Mouse (Mus musculus) spleen, adult 12 weeks (tissue): ENCODE data around the gene Gm5795.
"Not testable (repeated sequence)": the region's sequence is repeated elsewhere in the genome, so short reads cannot be mapped to it uniquely, and the experiment has no call there.

Source experiments
- DNase-seq: peaks from one replicate; pipeline ENCODE4 v3.0.0; 2022; ENCODE audit warnings: low spot score

Gm5795 gene

DNA sequence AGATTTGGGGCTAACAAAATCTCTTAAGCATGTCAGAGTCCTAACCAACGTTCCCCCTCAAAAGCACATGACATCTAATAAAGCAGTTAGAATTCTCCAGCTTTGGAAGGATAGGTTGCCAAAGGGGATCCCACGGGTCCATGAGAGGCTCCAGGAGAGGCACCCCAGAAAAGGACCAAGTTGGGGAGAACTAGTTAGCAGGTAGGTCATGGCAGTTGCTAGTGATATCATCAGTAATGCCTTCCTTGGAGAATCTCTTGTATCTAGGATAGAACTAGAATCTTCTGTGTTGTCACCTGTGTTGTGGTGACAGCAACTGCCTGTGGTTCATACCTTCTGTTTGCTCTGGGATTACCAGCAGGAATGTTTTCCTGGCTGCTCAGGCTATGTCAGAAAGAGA is at the start of gene Gm5795:
TSS of gene Gm5795 (plus strand) at position 301 of the 400 bp plus-strand sequence.
- DNase-seq = not testable (repeated sequence)

- DNase-seq = not testable (repeated sequence)
These were observed 20.5 kb downstream of the Gm5795 start, which contains the start of gene D830030K20Rik for GRCm38 (mm10) chr14:3208272-3209152. D830030K20Rik (plus strand) TSS chr14:3208488.

DNA sequence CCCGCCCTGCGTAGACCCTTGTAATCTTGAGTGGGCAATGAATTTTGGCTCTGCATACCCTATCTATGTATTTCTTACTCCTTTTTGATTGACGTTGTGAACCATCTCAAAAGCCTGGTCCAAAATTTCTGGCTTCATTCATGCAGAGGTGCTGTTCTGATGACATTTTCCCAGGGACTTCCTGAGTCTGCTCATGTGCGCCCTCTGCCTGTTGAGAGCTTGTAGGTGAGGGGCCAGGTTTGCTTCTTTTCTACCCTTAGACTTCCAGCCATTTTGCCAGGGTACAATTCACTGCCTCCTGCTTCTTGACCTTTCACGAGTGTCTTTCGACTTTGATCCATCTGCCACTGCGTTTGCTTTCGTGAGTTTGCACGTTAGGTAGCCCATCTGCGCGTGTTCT is 21.3 kb downstream of the Gm5795 start:
- DNase-seq = not testable (repeated sequence)
